Mouse (Mus musculus) heart, adult 2 months (tissue): ENCODE measurements around the gene Tnfrsf25.

Source experiments
- CTCF ChIP-seq: fragments of 200-600 bp; IDR thresholded peaks from 2 replicates; pipeline ENCODE4 v1.8.1; 2022; ENCODE audit warnings: antibody characterized with exemption, mild to moderate bottlenecking, moderate library complexity
- POLR2A ChIP-seq: fragments of 200-500 bp; IDR thresholded peaks from 2 replicates; pipeline ENCODE4 v1.6.1; 2011; ENCODE audit warnings: mild to moderate bottlenecking, low read depth, low read length, control low read depth; ENCODE audit not compliant: insufficient read depth

GRCm38 (mm10) chr4:152128784-152129183, 13.1 kb downstream of the Tnfrsf25 start:
- TF ChIP-seq CTCF: no peak
- TF ChIP-seq POLR2A: no peak
